Comparison of ENCODE assay signal across 33 mouse cellular contexts in genomic region chr9:45011291-45011690, GRCm38 (mm10). TPM values are rescaled to one million over a fixed set of nuclear protein-coding genes. Genes with fewer than 3 reads are reported as not detected.
"Had no signal": no experiment of that assay in that cellular context is flagged by ENCODE, and none has a peak within 500 bp of the region (broad histone marks: within the 10 kb centered on the region; RNA-seq: fewer than 3 reads in every experiment).

No protein-coding gene starts in this region.

- H3K4me3 ChIP-seq: embryonic facial prominence, embryonic 10.5 days; embryonic facial prominence, embryonic 12.5 days; embryonic facial prominence, embryonic 13.5 days; embryonic facial prominence, embryonic 15.5 days; erythroblast, embryonic 14.5 days; forebrain, embryonic 10.5 days; forebrain, embryonic 12.5 days; forebrain, embryonic 13.5 days; forebrain, embryonic 15.5 days; gastrocnemius, adult 2 months had no signal

- H3K27me3 ChIP-seq: embryonic facial prominence, embryonic 15.5 days had no signal

- H3K36me3 ChIP-seq: embryonic facial prominence, embryonic 10.5 days; embryonic facial prominence, embryonic 12.5 days; embryonic facial prominence, embryonic 13.5 days; embryonic facial prominence, embryonic 15.5 days; forebrain, embryonic 10.5 days; forebrain, embryonic 12.5 days; forebrain, embryonic 15.5 days had no signal

- H3K4me1 ChIP-seq: embryonic facial prominence, embryonic 10.5 days; embryonic facial prominence, embryonic 12.5 days; embryonic facial prominence, embryonic 13.5 days; embryonic facial prominence, embryonic 15.5 days; forebrain, embryonic 10.5 days; forebrain, embryonic 12.5 days; forebrain, embryonic 13.5 days; forebrain, embryonic 15.5 days had no signal

- H3K27ac ChIP-seq: embryonic facial prominence, embryonic 10.5 days; embryonic facial prominence, embryonic 12.5 days; embryonic facial prominence, embryonic 13.5 days; embryonic facial prominence, embryonic 15.5 days; forebrain, embryonic 10.5 days; forebrain, embryonic 12.5 days; forebrain, embryonic 13.5 days; forebrain, embryonic 15.5 days; gastrocnemius, adult 2 months had no signal

- DNase-seq: cerebellum, adult 18-20 months; cerebellum, adult 2 months; cerebellum, adult 8-10 months; cerebellum, adult 9-10 months; cerebellum, adult 9-11 months; cerebellum, postnatal 10 days; cerebellum, postnatal 14 days; cerebellum, postnatal 25 days; cerebellum, postnatal 36 days; embryo, embryonic 11 days; forebrain, postnatal 0 days; gastrocnemius, adult 2 months; gastrocnemius, postnatal 10 days; gastrocnemius, postnatal 14 days; gastrocnemius, postnatal 25 days; gastrocnemius, postnatal 36 days; heart, adult 11 months had no signal

RNA-seq across cellular contexts. Expression of gene Cd3e, which starts 1.9 kb away (rescaled TPM):
- polyA plus RNA-seq: cortical plate, adult 2 months; embryonic facial prominence, embryonic 10.5 days; embryonic facial prominence, embryonic 11.5 days; embryonic facial prominence, embryonic 12.5 days; embryonic facial prominence, embryonic 13.5 days; forebrain, embryonic 10.5 days; forebrain, embryonic 11.5 days; forebrain, embryonic 12.5 days; forebrain, embryonic 13.5 days; forebrain, embryonic 14.5 days; forebrain, embryonic 15.5 days; forebrain, embryonic 16.5 days; forebrain, postnatal 0 days had no signal

RNA-seq across cellular contexts. Expression of gene Mpzl2, which starts 28.3 kb away (rescaled TPM):
- polyA plus RNA-seq: erythroblast, embryonic 14.5 days; forebrain, embryonic 13.5 days had no signal

RNA-seq across cellular contexts. Expression of gene Cd3d, which starts 29.7 kb away (rescaled TPM):
- polyA plus RNA-seq: cortical plate, adult 2 months; embryonic facial prominence, embryonic 10.5 days; embryonic facial prominence, embryonic 11.5 days; embryonic facial prominence, embryonic 12.5 days; embryonic facial prominence, embryonic 13.5 days; embryonic facial prominence, embryonic 14.5 days; embryonic facial prominence, embryonic 15.5 days; erythroblast, embryonic 14.5 days; forebrain, embryonic 10.5 days; forebrain, embryonic 11.5 days; forebrain, embryonic 12.5 days; forebrain, embryonic 13.5 days; forebrain, embryonic 14.5 days; forebrain, embryonic 15.5 days; forebrain, embryonic 16.5 days; forebrain, postnatal 0 days had no signal

RNA-seq across cellular contexts. Expression of gene Cd3g, which starts 31.1 kb away (rescaled TPM):
- polyA plus RNA-seq: cerebellum, adult 2 months; cortical plate, adult 2 months; embryonic facial prominence, embryonic 10.5 days; embryonic facial prominence, embryonic 11.5 days; embryonic facial prominence, embryonic 12.5 days; erythroblast, embryonic 14.5 days; forebrain, embryonic 10.5 days; forebrain, embryonic 11.5 days; forebrain, embryonic 13.5 days; forebrain, embryonic 14.5 days; forebrain, embryonic 15.5 days; forebrain, embryonic 16.5 days; forebrain, postnatal 0 days; frontal cortex, adult 2 months had no signal

RNA-seq across cellular contexts. Expression of gene Mpzl3, which starts 43.7 kb away (rescaled TPM):
- polyA plus RNA-seq: erythroblast, embryonic 14.5 days had no signal
